Mouse (Mus musculus) heart, postnatal 0 days (tissue): Measurements from ENCODE around the gene Ebf3. TPM values are rescaled to one million over a fixed set of nuclear protein-coding genes. Genes with fewer than 3 reads are reported as not detected.

Experiments used
- ATAC-seq: fragments of 200-750 bp; cut with Nextera tagmentation; 2 replicates; pipeline ENCODE4 v1.8.0; 2017; ENCODE audit warnings: low read depth, moderate number of reproducible peaks, moderate library complexity; ENCODE audit not compliant: insufficient read depth
- DNase-seq: peaks from one replicate; pipeline ENCODE4 v3.0.0-alpha.2; 2016; ENCODE audit warnings: low spot score
- H3K27ac ChIP-seq: fragments of 300-500 bp; sonication (generic); 2 replicates; pipeline ENCODE4 v1.5.1; 2014; ENCODE audit warnings: low read depth, mild to moderate bottlenecking
- H3K27me3 ChIP-seq: fragments of 300-500 bp; sonication (generic); 2 replicates; pipeline ENCODE4 v1.6.1; 2014; ENCODE audit warnings: low read length, mixed read lengths; ENCODE audit not compliant: control insufficient read depth, insufficient read depth
- H3K36me3 ChIP-seq: fragments of 300-500 bp; sonication (generic); replicated peaks from 2 replicates; pipeline ENCODE4 v1.6.1; 2014; ENCODE audit warnings: low read length, mixed read lengths; ENCODE audit not compliant: control insufficient read depth, insufficient read depth
- H3K4me1 ChIP-seq: fragments of 300-500 bp; sonication (generic); 2 replicates; pipeline ENCODE4 v1.6.1; 2014; ENCODE audit warnings: antibody characterized with exemption; ENCODE audit not compliant: control insufficient read depth, insufficient read depth
- H3K4me2 ChIP-seq: fragments of 300-500 bp; sonication (generic); 2 replicates; pipeline ENCODE4 v1.6.1; 2014; ENCODE audit warnings: low read depth, mild to moderate bottlenecking, low read length, moderate library complexity
- H3K4me3 ChIP-seq: fragments of 300-500 bp; sonication (generic); 2 replicates; pipeline ENCODE4 v1.5.1; 2014; ENCODE audit warnings: low read depth, low read length
- H3K9ac ChIP-seq: fragments of 300-500 bp; sonication (generic); replicated peaks from 2 replicates; pipeline ENCODE4 v1.6.1; 2014; ENCODE audit warnings: low read depth, low read length, mixed read lengths
- H3K9me3 ChIP-seq: fragments of 300-500 bp; sonication (generic); replicated peaks from 2 replicates; pipeline ENCODE4 v1.6.1; 2016; ENCODE audit warnings: low read length; ENCODE audit not compliant: control insufficient read depth
- CTCF ChIP-seq: IDR thresholded peaks from 2 replicates; pipeline ENCODE4 v1.5.1; 2016; ENCODE audit warnings: antibody characterized with exemption, control low read depth, low read depth
- EP300 ChIP-seq: IDR thresholded peaks from 2 replicates; pipeline ENCODE4 v1.6.1; 2016; ENCODE audit warnings: antibody characterized with exemption, low read depth
- WGBS: fragments of 180-500 bp; shearing (Covaris S2); extraction: QIAGEN DNeasy Blood & Tissue Kit; methylation state at CpG from one replicate; pipeline ENCODE4 v1.1.7; 2014; 5-methylcytosine and 5-hydroxymethylcytosine counted together
- polyA plus RNA-seq: library from polyadenylated mRNA; unstranded; fragments of >200 nt; fragmentation: Nextera tagmentation; extraction: Ambion mirVana; gene quantifications from 2 replicates; pipeline ENCODE4 v1.2.1, GENCODE M21; 2015
- total RNA-seq: library from RNA; depleted of rRNA; stranded (reverse); fragments of >200 nt; gene quantifications from 2 replicates; pipeline ENCODE4 v1.2.3, GENCODE M21; 2014; ENCODE audit warnings: low replicate concordance

The Ebf3 gene
- total and polyA plus RNA-seq, 2 experiments from 2014 or later, result 1.1 to 3.7 TPM

GRCm38 (mm10) chr7:137294446-137294845 is 19.8 kb downstream of the Ebf3 start:
- no peak for ATAC-seq

DNA sequence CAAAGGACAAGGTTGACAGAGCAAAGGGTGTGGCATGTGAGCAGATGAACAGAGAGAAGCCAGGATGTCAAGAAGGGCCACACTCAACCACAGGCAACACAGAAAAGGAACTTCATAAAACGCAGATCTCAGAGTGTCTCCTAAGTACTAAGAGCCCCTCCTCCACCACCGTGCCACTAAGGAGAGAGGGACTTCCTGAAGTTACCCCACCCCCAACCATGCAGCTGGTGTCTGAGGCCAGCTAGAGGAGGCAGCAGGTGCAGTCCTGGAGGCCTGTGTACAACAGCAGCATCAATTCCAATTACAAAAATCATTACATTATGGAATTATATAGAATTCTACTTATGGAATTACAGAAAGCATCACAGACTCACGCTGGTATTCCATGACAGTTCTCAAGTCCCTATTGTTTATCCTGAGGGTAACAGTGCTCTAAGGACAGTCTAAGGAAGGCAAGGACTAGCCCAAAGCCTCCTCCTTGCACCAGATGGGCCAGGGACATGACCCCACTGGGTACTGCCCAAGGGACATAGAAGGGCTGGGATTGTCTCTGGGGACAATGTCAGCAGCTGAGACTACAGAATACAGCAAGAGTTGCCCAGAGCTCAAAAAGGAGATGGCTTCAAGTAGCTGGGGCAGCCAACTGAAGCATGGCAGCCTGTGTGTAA is 24.8 kb downstream of the Ebf3 start:
- no peaks in the 10 kb centered on the region for H3K9me3 ChIP-seq
- H3K36me3 ChIP-seq, result no peaks in the 10 kb centered on the region
- WGBS, result 43% methylated on average over 3 of the region's 3 CpGs
- H3K4me3 ChIP-seq, result no peak overlapping the region
- H3K27me3 ChIP-seq, result no peaks in the 10 kb centered on the region
- no peaks in the 10 kb centered on the region for H3K4me1 ChIP-seq
- ATAC-seq, result no peak
- TF ChIP-seq CTCF, result no peak
- no peak for DNase-seq
- H3K4me2 ChIP-seq, result no peak overlapping the region
- no peak overlapping the region for H3K27ac ChIP-seq
- no peak overlapping the region for H3K9ac ChIP-seq

More at GRCm38 (mm10) chr7:137294446-137294845, 19.8 kb downstream of the Ebf3 start:
- no peak for DNase-seq
- peaks cover 12% of the 10 kb centered on the region for H3K27me3 ChIP-seq
- no peak overlapping the region for H3K4me3 ChIP-seq
- no peaks in the 10 kb centered on the region for H3K36me3 ChIP-seq
- TF ChIP-seq CTCF (no peak), EP300 (no peak)
- WGBS, result 76% methylated on average over 7 of the region's 7 CpGs
- no peak overlapping the region for H3K4me2 ChIP-seq
- no peak overlapping the region for H3K9ac ChIP-seq
- H3K4me1 ChIP-seq, result no peaks in the 10 kb centered on the region
- H3K9me3 ChIP-seq, result no peaks in the 10 kb centered on the region
- H3K27ac ChIP-seq, result no peak overlapping the region

- Histone ChIP-seq H3K4me2 (no peak overlapping the region), H3K27ac (no peak overlapping the region), H3K9me3 (no peaks in the 10 kb centered on the region), H3K4me3 (no peak overlapping the region), H3K9ac (no peak overlapping the region), H3K27me3 (no peaks in the 10 kb centered on the region; the same call in 1 of the 2 replicates), H3K36me3 (no peaks in the 10 kb centered on the region), H3K4me1 (no peaks in the 10 kb centered on the region)
- TF ChIP-seq EP300 (no peak), CTCF (no peak)
- DNase-seq (no peak), ATAC-seq (no peak)
- 71% methylated on average over 7 of the region's 7 CpGs for WGBS
Measured at GRCm38 (mm10) chr7:137278171-137278570, 36.1 kb downstream of the Ebf3 start.

DNA sequence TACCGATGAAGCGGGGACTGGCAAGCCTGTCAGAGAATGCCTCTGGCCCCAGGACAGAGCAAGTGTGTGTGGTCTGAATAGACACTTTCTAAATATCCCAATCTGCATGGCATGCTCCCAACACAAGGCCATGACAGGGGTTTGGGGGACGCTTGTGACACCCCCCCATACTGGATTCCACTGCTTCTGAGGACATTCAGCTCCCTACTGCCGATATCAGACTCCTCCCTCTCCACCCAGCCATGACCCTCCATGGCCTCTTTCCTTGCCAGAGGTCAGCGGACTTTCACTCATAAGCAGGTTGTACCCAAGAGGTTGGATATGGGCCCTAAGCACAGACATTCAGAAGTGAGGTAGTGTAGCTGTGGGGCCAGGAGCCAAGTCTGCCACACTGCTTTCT is 36.5 kb downstream of the Ebf3 start:
- Histone ChIP-seq H3K36me3 (no peaks in the 10 kb centered on the region), H3K4me3 (no peak overlapping the region), H3K27ac (no peak overlapping the region), H3K9ac (no peak overlapping the region), H3K27me3 (no peaks in the 10 kb centered on the region; the same call in 1 of the 2 replicates), H3K9me3 (no peaks in the 10 kb centered on the region), H3K4me1 (no peaks in the 10 kb centered on the region), H3K4me2 (no peak overlapping the region)
- DNase-seq, result no peak
- 85% methylated on average over 5 of the region's 5 CpGs for WGBS
- ATAC-seq, result no peak
- no peak for TF ChIP-seq CTCF
- TF ChIP-seq EP300, result no peak

- no peaks in the 10 kb centered on the region for H3K4me1 ChIP-seq
- no peak overlapping the region for H3K9ac ChIP-seq
- no peak overlapping the region for H3K4me3 ChIP-seq
- no peaks in the 10 kb centered on the region for H3K36me3 ChIP-seq
- peaks cover 4% of the 10 kb centered on the region for H3K27me3 ChIP-seq
- ATAC-seq, result no peak
- WGBS, result 83% methylated on average over 10 of the region's 10 CpGs
- DNase-seq, result no peak
- TF ChIP-seq EP300 (no peak), CTCF (no peak)
- no peaks in the 10 kb centered on the region for H3K9me3 ChIP-seq
- no peak overlapping the region for H3K4me2 ChIP-seq
- no peak overlapping the region for H3K27ac ChIP-seq
Measured at GRCm38 (mm10) chr7:137272252-137272651, 42.0 kb downstream of the Ebf3 start.
